Mouse (Mus musculus): ENCODE data around the gene Gm7073. TPM values are rescaled to one million over a fixed set of nuclear protein-coding genes. Genes with fewer than 3 reads are reported as not detected.
A peak's percentile ranks its signal among the peaks of the same experiment; 100 is the strongest.

Gm7073 gene
- not detected for polyA plus RNA-seq (2017; shearing (Covaris generic))

DNA sequence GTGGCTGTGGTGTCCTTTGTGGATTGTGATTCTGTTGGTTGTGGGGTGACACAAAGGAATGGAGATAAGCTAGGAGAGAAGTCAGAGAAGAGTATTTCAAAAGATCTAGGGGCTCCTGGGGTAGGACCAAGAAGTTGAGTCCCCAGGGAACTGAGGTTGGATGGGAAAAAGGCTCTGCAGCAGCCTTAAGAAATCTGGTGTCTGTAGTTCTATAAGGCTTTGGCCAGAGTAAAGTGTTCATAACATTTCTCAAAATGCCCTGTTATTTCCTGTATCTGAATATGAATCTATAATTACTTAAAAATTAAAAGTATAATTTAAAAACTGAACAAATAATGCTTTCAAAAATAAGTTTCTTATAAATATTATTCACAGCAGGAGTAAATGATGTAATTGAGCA, at the start of gene Gm7073:
TSS of gene Gm7073 (minus strand) at position 101 of the 400 bp plus-strand sequence.
- ATAC-seq: no peak

DNA sequence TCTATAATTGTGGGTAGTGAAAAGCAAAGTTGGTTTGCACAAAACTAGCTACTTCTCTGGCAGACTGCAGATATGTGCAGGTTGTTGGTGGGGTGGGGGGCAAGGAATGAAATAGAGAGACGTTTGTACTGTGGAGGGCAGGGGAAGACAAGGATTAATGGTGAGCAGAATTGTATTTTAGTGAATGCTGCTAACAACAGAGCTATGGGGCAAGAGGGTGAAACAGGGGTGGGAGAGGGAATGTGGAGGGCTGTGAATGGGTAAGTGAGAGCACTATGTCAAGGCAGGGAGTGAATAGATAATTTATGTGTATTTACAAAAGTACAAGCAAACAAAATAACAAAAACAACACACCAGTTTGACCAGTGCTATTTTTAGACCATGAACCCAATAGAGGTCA, 31.5 kb upstream of the Gm7073 start:
- no peak for ATAC-seq

DNA sequence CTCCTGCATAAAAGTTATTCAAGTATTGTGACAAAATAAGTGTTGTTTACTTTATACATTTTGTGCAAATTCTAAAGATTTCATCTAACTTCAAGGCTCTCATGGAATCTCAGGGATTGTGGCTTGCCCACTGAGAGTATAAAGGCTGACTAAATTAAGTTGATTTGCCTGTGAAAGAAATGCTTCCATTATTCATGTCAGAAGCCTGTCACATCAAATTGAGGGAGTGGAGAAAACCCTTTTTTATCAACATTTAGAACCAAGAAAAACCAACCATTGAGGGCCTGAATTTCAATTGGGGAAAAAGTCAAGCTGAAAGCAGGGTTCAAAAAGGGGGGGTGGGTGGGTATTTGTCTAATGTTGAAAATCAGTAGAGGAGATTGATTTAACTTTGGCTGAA, 30.0 kb upstream of the Gm7073 start:
- ATAC-seq: no peak

DNA sequence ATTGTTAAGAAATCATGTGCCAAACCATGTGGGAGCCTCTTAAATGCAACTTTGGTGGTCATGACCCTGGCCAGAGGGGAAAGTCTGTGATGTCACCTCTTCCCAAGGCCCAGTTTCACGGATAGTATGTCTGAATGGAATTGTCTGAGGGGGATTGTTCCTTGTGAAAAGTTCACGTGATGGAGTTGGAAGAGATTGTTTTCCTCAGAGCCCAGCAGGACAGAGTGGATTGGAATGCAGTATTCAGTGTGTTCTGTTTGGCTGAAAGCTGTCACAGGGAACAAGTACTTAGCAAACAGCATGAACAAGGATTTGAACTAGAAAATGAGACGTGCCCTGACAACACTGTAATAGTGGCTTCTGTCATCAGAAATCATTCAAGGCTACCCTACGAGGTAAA, 16.2 kb upstream of the Gm7073 start:
- ATAC-seq: no peak

DNA sequence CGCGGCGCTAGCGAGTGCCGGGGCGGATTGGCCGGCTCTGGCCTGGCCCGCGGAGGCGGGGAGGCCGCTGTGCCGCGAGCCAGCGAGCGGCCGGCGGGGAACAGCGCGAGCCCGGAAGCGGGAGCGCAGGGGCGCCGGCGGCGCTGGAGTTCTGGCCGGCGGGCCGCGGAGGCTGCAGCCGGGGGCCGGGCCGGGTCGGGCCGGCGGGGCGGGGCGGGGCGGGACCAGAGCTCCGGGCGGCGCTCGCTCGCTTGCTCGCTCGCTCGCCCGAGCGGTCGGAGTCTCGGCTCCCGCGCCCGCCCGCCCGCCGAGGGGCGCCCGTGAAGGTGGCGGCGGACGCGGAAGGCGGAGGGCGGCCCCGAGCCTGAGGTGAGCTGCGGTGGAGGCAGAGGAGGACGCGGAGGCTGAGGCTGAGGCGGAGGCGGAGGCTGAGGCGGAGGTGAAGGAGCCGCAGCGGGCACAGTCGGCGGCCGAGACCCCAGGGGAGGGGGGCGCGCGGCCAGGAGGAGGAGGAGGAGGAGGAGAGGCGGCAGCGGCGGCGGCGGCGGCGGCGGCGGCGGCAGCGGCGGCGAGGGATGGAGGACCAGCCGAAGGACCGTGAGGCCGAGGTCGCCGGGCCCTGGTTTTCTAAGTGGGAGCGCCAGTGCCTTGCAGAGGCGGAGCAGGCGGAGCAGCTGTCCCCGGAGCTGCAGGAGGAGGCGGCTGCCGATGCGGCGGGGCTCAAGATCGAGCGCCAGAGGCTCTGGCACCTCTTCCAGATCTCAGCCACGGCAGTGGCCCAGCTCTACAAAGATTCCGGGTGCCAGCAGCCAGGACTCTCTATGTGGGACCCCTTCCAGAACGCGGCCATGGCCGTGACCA, 8.6 kb upstream of the Gm7073 start:
- ATAC-seq: no peak

DNA sequence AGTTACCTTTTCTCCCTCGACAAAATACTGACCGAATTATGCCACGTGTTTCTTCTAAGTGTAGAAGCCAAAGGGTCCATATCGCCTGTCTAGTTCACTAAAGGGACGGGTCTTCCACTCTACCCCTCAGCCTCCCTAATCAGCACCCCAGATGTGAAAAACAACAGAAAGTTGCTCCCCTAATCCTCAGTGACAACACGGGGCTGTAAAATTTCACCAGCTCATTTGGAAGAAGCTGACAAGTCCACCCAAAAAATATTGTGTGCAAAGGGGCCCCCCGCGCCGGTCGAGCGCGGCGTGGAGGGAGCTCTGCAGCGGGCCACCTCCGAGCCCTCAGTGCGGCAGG, 8.0 kb upstream of the Gm7073 start:
- ATAC-seq: no peak

DNA sequence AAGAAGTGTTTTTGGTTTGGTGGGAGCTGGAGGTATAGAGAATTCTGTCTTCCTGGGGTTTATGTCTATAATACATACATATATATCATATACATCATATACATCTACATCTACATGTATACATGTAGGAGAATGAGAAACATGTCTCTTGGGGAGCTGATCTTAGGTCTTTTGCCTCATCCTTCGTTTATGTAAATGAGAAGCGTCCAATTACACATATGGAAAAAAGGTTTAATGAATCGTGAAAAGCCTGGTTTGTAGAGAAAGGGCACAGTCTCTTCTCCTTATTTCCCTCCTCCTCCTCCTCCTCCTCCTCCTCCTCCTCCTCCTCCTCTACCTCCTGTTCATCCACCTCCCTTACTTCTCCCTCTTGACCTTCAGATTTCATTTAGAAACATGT, 6.9 kb upstream of the Gm7073 start:
- ATAC-seq: no peak

DNA sequence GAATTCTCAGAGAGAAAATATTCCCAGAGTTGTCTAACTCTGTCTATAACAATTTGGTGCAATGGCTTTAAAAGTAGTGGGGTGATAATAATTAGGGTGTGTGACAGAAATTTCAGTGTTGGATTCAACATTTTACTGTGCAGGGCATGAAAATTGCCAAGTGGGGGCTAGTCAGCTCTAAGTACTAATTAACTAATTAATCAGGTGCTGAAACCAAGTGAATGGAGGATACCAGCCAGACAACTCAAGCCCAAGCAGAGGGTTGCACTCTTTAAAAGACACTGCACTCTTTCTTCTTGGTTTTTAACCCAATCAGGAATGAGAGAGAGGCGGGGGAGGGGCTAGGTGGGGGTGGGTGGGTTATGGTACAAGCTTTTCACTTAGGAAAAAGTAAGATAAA, 6.4 kb upstream of the Gm7073 start:
- ATAC-seq: no peak

DNA sequence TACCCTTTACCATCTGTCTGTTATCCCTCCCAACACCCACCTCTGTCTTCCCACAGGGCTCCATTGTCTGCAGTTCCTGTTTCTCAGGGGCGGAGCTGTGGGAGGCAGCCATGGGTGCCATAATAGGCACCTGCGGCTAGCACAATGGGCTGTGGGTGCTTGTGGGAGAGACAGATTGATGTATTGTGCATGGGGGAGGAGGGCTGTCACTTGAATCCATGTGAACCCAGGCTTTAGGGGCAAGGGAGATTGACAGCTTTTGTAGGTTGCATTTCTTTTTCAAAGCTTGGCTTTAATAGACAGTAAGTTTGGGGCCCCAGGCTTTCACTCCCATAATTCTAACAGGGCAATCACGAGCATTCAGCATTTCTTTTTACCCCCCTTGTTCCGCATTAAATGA, 5.0 kb upstream of the Gm7073 start:
- ATAC-seq: no peak

DNA sequence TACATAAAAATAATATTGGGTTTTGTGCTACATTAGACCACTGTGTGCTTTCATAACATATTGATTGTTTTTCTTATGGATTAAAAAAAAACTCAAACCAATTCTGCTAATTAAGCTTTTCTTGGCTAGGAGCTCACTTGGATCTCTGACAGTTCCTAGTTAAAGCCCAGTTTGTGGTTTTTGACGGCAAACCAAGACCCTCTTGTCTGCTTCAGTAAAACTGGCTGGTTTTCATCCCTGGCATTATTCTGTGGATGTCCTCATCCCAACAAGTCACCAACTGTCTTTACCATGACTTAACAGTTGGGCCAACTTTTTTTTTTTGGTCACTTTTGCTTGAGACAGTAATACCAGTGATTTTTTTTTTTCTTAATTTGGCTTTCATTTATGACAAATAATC, 3.9 kb upstream of the Gm7073 start:
- ATAC-seq: no peak

DNA sequence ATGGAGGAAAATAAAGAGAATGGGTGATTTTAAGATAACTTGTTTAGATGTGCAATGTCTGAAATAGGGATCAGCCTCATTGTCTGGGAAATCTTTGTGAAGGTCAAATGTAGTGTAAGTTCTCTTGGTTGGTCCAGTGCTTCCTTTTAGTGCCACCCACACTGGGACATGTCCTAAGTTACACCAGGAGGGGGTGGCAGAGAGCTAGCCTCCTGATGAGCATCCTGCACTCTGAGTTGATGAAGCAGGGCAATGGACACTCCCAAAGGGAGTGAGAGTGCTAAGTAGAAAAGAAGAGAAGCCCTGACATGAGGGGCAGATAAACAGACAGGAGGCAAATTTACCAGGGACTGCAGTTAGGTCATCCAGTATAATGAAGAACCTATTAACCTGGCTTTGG, 35.1 kb downstream of the Gm7073 start:
- no peak for ATAC-seq

DNA sequence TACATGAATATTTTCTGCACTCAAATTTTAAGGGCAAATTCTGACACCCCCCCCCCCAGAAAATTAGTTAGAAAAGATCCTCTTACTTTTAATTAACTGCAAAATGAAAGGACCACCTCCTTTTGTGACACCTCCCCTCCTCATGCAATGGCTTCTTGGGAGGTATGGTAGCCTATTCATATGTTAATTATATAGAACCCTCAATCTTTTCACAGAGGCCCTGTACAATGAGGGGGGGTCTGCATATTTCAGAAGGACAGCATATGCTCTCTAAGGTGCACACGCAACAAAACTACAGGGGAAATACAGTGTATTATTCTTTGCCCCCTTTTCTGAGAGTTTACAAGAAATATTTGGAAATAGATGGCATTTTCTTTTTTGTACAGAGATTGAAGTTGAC, 41.3 kb downstream of the Gm7073 start:
- no peak for ATAC-seq

DNA sequence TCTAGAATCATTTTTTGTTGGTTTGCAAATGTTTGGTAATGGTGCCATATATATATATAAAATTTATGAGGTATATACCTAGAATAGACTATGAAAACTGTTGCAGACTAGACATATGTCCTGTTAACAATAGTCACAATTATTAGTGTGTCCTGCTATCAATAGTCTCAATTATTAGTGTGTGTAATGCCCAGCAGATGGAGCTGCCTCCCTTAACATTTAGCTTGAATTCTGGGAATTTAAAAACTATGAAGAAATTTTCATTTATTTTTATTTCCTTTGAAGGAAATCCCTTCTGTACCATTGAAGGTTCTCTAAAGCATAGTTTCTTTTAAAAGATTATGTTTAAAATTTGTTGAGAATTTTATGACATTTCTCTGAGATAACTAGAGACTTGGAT, 43.7 kb downstream of the Gm7073 start:
- no peak for ATAC-seq

DNA sequence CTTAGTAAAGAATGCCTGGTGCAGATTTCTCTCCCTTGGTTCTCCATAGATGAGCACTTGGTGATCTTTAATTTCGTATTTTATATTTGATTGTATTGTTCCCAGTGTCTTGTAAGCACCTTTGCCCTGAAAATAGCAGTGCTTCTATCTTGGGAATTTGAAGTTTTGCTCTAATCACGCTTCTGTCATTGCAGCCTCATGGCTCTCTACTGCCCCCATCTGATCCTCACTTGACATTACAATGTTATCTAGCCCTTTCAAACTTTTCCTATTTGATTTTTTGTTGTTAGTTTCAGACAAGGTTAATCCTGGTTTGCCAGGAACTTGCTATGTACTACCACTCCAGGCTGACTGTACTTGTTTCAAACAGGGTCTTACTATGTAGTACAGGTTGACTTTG, 75.3 kb downstream of the Gm7073 start:
- no peak for ATAC-seq

DNA sequence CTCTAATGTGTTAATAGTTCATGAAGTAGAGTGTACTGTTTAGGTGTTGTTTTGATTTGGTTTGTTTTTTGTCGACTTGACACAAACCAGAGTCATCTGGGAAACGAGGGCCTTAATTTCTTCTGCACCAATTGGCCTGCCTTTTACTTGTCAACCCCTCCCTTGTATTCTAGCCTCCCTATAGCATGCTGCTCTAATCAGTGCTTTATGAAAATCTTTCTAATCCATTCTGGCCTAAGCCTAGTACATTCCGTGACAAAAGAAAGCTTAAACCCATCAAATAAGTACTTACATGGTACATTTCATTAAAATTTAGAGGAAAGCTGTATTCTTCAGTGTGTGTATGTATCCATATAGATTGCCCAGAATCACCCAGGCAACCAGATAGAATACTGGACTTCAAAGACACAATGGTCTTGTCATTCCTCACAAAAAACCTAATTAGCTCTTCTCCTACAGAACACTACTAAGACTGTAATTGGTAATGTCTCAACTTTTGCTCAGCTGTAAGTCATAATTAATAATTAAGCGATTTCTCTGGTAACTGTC, 124.4 kb downstream of the Gm7073 start:
- ATAC-seq: no peak

DNA sequence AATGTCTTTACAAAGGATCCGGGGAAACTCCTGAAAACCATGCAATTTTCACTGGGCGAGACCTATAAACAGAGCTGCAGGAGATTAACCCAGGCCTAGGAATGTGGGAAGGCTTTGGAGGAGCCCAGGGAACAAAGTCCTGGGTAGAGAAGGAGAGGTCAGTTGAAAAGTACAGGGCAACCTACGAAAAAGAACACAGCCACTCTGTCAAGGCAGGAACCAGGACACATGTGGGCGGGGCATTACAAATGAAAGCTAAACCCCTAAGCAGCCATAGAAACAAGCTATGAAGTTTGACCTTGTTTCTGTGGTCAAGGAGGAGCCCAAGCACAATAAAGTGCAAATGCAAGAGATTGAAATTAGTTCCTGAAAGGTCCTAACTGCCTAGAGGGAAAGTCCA, 133.4 kb downstream of the Gm7073 start:
- no peak for ATAC-seq

DNA sequence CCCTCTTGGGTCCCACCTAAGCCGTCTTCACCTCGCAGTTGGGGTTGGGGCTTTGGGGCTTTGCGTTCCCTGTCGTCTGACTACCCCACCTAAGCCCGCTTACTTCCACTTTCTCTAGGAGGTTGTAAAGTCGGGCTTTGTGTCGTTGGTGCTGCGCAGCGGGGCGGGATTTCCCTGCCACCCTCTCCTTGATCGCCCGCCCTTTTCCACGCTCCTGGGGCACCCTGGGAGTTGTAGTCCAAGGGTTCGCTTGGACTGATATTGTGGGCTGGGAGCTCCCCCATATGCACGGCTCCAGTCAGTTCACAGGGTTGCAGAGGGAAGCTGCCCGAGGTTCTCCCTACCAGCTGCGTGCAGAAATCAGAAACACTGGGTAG, 134.4 kb downstream of the Gm7073 start:
- ATAC-seq: peak; percentile 91

DNA sequence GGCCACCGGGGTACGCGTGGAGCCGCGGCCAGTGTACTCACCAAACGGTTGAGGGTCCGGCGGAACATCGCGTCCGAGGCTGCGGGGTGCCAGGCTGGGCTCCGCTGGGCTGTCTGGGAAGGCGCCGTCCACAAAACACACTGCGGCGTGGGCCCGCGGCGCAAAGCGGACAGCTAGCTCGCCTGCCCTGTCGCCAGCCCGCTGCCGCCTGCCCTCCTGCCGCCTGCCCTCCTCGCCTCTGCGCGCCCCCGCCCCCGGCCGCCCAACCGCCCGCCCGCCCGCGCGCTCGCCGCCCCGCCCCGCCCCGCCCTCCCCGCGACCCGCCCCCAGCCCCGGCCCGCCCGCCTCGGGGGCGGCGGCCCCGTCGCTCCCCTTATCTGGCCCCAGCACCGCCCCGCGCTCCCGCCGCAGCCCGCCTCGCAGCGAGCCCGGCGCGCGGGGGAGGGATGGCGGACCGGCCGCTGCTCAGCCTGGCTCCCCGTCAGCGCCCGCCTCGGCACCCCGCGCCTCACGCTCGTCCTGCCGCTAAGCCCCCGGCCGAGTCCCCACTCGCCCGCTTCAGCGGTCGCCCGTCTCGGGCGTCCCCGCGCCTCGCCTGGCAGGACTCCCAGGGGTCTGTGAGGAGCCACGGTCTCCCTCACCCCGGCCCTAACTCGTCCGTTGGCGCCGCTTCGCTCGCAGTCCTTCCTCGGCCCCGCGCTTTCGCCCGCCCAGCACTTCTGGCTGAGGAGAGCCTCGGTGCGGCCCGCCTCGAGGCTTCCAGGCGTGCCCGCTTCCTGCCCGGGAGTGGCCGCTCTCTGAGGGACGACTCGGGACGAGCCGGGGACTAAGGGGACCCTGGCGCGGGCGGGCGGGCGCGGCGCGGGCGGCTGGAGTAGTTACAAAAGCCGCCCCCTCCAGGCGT, 135.0 kb downstream of the Gm7073 start:
- peak; percentile 37 for ATAC-seq

DNA sequence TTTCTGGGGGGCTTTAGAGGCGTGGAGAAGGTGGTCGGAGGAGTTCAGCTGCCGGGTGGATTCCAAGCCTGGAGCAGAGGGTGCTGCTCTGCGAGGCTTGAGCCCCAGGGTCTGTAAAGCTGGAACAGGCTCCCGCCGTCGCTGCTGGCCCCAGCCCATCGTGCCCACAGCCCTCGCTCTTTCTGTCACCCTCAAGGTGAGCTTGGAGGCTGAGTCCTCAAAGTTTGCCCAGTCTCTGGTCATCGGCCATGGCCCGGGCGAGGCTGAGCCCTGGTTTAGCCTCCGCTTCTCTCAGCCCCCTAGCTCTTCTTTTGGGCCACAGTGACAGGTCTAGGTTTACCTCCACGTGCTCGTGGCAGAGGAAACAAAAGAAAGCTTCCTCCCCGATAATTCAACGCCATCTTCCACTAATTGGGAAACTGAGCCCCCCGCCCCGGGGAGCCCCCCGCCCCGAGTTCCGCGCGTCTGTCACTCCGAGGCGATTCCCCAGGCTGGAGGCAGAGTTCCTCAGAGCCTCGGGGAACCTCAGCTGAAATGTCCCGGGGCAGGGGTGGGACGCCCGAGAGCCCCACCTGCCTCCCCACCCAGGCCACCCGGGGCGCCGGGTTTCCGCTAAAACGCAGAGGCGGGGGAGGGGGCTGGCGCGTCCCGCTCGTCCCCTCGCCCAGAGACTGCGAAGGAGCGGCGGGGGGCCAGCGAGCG, 135.8 kb downstream of the Gm7073 start:
- ATAC-seq: no peak

DNA sequence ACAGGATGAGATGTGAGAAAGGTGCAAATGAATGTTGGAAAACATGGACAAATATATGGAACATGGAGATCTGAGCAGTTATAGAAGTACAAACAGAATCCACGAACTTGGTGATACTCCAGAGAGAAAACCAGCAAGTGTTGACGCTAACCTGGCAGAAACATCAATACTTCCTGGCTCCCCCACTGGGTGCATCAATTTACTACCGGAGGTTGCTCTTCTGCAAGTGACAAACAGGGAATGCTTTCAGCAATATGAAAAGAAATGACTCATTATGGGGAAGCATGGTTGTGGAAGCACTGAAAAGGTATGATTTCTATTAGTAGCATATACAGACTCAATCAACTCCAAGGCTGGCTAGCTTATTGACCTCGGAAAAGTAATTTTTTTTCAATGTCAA, 144.8 kb downstream of the Gm7073 start:
- ATAC-seq: no peak

DNA sequence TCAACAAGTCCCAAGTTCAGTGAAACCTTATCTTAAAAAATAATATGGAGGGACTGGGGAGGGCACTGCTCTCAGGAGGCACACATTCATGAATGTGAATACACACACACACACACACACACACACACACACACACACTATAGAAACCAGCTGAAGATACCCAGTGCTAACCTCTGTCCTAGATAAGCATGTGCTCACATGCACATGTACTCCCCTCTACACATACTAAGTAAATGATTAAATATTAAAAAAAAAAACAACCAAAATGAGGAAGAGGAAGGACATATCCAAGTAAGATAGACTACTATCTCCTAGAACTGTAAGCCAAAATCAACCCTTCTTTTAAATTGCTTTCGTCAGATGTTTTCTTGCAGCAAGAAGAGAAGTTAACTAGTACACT, 152.2 kb downstream of the Gm7073 start:
- no peak for ATAC-seq

Data from activated CD4-positive, CD25-positive, alpha-beta regulatory T cell, adult 4 months (primary cell).